Mouse (Mus musculus) mouse trophoblast stem cell (cell line): Measurements from ENCODE around the gene Arap2.

ENCODE experiments used
- in situ Hi-C, 2 experiments: fragments of 300-500 bp; cut with MseI, MboI; formaldehyde crosslinking; loops; 2 replicates in 1 of 2; 3 replicates in 1 of 2; pipeline ENCODE4 v1.15.1; 2025

Arap2 gene

DNA sequence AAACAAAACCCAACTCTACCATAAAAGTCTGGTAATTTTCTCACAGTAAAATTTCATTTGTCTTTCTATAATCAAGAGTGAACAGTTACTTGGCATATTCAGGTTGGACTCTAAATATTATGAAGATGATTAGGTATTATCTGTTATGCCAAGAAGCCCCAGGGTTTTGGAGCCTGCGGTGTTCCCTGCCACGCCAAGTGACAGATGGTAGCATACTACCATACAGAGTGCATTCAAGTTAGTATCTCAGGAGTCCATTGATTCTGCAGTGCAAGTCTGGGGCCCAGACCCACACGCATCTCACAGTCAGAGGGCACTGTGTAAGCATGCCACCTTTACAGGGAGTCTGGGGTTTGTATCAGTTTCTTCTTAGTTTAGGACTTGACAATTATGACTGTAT is 129.6 kb downstream of the Arap2 start:
- in situ Hi-C loops, result no loop called here

DNA sequence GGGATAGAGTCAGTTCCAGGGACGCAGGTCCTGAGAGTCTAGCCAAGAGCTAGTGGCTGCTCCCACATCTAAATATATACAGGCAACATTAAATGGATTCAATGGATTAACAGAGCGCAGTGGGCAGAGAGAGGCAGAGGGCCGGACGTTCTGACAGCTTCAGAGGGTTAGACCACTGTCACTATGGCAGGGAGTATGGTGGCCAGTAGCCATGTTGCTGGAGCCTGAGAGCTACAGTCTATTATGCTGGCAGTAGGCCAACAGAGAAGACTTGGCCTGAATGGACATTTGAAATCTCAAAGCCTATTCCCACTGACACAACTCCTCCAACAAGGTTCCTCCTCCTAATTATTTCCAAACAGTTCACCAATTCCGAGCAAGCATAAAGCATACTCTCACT is 137.1 kb downstream of the Arap2 start:
- in situ Hi-C loops, result no loop called here

DNA sequence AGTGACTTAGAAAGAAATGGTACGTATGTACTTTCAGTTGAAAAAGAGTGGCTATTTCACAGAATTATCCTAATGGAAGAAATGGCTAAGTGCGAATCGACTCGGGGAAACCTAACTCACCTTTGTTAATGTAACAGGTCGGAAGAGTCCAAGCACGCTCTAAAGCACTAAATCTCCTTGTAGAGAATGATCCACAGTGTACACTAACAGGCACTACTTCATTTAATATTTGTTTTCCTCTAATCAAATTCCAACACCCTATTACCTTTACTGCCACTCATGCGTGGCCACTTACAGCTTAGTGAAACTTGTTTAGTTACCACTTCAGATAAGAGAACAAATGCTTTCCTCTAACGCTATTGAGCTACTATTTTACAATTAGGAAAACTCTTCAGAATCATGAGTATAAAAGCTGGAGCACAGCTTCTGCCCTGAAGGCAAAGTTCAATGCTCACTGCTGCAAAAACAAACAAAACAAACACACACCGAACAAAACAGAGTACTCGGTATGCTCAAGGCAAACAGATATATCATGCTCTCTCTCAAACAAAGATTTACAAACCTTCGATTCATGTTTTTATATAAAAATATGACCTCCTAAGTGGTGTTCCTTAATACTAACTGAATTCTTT is 143.0 kb downstream of the Arap2 start:
- in situ Hi-C loops, result no loop called here

DNA sequence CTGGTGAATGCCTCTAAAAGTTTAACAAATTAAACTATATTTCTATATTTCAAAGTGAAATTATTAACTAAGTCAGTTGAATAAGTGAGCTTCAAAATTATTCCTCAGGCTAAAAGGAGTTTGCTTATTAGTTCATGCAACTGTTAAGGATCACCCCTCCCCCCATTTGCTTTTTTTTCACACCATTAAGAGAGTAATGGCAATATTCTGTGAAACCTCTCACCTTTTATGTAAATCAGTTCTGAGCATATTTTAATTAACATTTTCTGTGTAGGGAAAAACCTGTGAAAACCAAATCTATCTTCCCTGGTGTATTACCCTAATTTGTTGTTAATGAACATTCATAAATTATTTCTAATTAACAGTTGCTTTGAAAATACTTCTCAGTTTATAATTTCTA is 147.7 kb downstream of the Arap2 start:
- in situ Hi-C loops, result no loop called here

DNA sequence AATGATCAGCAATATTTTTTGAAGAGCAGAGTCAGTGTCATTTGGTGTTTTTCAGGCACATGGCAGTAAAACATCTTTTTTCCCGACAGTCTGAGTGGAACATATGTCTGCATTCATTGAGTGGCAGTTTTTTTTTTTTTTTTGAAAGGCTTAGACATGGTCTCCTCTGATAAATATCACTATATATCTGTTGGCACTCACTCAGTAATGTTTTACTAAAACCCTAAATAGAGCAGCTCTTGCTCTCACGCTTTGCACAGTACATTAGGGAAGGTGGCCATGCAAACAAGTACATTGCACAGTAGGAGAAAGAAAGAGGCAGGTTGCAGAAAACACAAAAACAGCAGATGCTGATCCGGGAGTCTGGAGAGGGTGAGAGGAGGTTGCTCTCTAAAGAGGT is 154.0 kb downstream of the Arap2 start:
- in situ Hi-C loops, result no loop called here

- in situ Hi-C loops, result no loop called here
Measured at GRCm38 (mm10) chr5:62587348-62587747, 178.6 kb downstream of the Arap2 start.

DNA sequence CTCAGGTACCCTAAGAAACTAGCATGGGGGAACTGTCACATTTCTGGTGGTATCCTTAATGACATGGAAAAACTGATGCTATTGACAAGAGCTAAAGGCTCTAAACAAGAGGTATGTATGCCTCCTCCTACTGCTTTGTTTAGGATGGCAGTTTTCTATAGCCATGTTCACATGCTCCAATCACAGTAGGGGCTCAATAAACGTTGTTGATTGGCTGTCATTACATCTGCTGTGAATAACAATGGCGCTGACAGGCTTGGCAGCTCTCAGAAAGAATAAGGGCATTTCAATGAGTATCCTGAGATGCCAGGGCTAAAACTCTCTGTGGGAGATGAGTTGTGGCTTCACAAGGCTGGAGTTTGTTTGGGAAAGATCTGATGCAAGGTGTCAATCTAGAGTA is 183.3 kb downstream of the Arap2 start:
- in situ Hi-C loops, result no loop called here

DNA sequence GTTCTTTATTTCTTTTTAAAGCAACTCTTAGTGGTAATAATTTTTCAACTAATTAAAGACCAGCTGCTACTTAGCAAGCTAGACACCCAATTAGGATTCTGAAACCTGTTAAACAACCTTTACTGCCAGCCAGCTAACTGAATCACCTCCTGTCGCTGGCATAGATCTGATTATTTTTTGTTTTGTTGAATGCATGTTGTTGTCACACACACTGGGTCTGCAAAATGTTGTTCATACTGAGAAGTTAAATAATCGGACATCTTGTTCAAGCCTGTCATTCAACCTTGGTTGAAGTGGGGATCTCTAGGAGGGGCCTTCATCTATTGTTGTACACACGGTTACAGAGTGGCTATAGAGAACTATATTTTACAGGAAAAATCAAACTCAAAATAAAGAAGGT is 184.3 kb downstream of the Arap2 start:
- in situ Hi-C loops, result no loop called here

GRCm38 (mm10) chr5:62574336-62574844 is 191.6 kb downstream of the Arap2 start:
- in situ Hi-C loops, result no loop called here
